Mouse (Mus musculus): ENCODE data around the gene Dbil5.

Gene Dbil5

DNA sequence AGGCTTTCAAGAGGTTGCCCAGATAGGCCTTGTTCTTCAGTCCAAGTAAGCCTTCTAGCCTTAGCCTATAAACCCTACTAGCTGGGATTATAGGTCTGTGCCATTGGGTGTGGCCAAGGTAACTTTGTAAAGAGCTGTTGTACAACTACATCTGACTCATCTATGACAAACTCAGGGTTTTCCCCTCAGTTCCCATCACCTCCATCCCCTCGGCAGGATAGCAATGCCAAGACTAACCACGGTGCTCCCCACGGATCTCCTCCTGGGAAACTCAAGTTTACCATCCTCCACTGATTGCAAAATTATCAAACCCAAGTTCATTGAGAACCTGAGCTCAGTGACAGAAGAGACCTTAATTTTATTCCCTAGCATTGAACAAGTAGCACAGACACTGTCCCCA, 18.7 kb downstream of the Dbil5 start:
- no peak for DNase-seq (ENCODE audit: low spot score)

DNA sequence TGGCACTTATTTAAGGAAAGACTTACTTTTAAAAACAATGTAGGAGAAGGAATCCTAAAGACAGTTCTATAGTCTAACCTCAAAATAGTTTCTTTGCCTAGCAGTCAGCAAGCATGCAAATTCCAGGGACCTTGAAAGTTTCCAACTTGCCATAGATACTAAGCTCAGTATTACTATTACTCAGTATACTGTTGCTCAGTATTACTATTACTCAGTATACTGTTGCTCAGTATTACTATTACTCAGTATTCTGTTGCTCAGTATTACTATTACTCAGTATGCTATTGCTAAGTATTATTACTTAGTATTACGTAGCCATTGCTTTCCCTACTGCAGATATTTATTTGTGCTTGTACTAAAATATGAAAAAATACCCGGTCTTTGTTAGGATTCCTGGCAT, 22.3 kb downstream of the Dbil5 start:
- DNase-seq (ENCODE audit: low spot score): no peak

DNA sequence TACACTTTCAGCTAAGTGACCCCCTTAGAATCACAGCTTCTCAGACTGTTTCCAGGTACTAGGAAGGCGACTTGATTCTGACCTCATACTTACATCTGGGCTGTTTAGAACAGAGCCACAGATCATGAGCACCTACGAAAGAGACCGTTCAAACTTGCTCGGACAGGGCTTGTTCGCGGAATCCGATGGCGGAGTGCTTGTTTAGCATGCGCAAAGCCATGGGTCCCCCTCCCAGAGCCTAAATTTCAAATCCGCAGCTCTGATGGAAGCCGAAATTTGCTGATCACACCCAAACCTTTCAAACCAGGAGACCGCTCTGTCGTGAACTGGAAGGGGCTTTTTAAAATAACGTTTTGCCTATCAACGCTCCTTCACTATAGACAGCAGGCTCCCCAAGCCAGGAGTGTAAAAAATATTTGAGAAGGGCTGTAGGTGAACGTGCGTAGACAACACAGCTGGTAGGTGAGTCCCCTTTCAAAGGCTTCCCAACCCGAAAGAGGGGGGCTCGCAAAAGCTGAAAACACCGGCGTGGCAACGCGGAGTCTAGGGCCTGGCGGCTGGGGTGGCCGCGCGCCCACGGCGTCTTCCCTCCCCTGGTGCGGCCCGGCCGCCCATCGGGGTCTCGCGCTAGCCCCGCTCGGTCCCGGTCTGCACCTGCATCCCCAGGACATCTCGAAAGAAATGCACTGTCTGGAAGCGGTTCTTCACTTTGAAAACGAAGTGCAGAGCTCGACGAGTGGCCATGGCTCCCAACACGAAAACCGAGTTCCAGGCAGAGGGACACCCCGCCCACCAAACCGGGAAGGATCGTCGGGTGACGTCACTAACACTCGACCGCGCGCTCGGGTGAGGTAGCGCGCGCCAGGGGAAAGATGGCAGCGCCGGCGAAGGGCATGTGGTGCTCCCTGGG, 25.7 kb downstream of the Dbil5 start, which contains the start of the genes Mrm3 and Glod4:
Gene Mrm3, plus strand, starts transcription at position 815 of the 910 bp plus-strand sequence.
Gene Glod4, minus strand, starts transcription at position 825 of the 910 bp plus-strand sequence.
- peak; percentile 80 for DNase-seq (ENCODE audit: low spot score)

DNA sequence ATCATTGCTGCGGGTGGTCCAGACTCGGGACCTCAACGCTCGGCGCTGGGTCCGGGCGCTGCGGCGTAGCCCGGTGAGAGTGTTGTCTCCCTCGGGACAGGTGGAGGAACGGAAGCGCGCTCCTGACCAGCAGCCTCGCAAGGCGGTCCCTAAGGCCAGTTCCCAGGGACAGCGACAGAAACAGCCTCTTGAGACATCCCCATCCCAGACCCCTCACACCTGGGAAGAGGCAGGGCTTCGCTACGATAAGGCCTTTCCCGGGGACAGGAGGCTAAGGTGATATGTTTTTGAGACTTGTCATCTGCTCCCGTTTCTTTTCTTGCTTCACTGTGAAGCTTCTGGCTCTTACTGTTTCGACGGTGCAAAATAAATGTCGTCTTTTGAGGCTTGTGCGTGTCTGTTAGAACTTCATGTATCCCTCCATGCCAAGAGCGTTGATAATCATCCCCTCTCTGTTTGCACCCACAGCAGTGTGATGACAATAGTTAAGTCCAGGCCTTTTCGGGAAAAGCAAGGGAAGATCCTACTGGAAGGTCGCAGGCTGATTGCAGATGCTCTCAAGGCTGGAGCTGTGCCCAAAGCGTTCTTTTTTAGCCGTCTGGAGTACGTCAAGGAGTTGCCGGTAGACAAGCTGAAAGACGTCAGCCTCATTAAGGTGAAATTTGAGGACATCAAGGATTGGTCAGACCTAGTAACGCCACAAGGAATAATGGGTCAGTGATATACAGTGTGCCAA, 26.6 kb downstream of the Dbil5 start:
- no peak for DNase-seq (ENCODE audit: low spot score)

DNA sequence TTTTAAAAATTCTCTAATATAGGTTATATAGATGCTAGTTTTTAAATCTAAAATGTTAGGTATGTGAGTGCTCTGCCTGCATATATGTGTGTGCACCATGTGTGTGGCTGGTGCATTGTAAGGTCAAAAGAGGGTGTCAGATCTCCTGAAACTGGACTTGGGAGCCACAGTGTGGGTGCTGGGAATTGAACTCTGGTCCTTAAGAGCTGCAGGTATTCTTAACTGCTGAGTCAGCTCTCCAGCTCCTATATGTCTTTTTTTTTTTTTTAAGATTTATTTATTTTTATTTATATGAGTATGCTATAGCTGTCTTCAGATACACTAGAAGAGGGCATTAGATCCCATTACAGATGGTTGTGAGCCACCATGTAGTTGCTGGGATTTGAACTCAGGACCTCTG, 29.0 kb downstream of the Dbil5 start:
- no peak for DNase-seq (ENCODE audit: low spot score)

DNA sequence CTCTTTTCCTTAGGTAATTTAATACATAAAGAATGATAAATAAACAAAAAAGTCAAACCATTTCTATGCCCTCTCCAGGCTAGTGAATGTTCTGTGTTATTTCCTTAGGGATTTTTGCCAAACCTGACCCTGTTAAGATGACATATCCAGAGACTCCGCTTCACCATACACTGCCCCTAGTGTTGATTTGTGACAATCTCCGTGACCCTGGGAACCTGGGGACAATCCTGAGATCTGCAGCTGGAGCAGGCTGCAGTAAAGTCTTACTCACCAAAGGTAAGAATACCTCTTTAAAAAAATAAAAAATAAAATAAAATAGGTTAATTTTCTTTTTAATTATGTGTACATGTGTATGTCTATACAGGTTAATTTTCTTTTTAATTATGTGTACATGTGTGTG, 29.8 kb downstream of the Dbil5 start:
- DNase-seq (ENCODE audit: low spot score): no peak

DNA sequence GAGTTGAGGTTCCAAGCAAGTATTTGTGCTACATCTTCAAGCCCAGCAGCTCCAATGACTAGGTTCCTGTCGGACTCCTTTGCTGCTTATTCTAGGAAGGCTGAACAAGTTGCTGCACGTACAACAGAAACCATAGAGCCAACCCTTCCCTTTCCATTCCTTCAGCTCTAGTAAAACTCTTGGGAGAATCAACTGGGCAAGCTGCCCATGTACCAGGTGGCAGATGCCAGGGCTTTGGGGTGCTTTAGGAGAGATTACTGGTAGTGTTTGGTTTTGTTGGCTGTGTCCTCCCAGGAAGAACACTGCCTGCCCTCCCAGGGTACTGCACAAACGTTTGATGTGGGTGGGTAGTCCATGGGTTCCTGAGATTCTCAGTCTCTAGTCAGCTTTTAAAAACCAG, 34.6 kb downstream of the Dbil5 start:
- no peak for DNase-seq (ENCODE audit: low spot score)

DNA sequence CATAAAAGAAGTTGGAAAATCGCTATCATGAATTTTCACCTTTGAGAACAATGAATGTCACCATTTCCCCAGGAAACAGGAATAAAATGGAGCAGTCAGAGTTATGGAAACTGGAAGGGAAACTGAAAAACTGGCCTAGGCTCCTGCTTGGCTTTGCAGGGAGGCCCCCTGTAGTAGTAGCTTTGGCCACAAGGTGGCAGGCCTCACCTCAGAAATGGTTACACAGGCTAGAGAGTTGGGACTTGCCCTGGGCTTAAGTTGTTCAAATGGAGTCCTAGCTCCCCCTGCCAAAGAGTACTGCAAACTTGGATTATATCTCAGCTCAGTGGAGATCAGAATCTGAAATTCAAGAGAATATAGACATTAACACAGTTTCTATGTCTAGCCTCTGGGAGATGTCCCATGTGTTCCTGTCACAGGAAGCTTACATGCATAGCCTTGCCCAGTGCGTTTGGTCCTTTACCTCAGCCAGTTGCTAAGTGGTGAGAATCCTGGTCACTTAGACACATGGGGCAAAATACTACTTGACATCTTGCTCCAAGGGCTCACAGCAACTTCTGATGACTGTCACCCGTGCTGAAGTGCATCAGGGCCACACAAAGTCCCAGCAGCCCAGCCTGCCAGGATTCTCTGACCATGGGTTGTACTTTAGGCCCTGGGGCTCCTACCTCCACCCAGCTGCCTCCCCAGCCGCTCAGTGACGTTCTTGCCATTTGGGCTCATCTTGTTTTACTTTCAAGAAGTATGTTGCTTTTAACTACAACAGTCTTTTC, 35.9 kb downstream of the Dbil5 start:
- peak; percentile 77 for DNase-seq (ENCODE audit: low spot score)

DNA sequence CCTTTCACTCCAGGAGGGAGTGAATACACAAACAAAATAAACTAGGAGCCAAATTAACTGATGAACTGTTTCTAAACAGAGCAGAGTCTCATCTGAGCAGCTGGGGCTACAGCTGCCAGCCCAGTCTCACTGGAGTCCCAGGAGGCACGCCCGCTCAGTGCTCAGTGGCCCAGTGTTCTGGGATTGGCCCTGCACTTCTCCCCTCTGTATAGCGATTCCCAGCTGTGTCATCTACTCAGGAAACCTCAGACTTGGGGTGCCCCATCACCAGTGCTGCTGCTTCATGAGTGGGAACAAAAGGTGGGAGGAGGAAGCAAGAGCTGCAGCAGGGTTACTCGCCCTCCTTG, 36.5 kb downstream of the Dbil5 start:
- no peak for DNase-seq (ENCODE audit: low spot score)

DNA sequence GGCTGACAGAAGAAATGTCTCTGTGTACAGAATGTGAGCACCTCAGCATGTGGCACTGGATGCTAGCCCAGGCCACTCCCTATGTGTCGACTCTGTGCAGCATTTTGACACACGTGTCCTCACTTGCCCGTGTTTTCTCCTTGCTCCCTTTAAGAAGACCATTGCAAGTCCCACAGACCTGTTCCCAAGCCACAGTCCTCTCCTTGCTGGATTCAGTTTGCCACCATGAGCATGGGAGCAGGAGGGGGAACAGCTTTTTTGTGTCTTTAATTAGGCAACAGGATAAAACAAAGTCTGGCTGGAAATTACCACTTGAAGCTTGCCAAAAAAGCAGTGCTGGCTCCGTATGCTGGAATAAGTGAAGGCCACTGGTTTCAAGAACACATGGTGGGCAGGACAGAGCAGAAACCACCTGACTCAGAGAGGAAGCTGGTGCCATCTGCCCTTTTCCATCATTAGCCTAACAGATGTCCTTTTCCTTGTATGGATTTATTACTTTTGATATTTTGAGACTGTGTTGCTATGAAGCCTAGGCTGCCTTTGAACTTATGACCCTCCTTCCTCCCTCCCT, 38.1 kb downstream of the Dbil5 start:
- peak; percentile 22 for DNase-seq (ENCODE audit: low spot score)

DNA sequence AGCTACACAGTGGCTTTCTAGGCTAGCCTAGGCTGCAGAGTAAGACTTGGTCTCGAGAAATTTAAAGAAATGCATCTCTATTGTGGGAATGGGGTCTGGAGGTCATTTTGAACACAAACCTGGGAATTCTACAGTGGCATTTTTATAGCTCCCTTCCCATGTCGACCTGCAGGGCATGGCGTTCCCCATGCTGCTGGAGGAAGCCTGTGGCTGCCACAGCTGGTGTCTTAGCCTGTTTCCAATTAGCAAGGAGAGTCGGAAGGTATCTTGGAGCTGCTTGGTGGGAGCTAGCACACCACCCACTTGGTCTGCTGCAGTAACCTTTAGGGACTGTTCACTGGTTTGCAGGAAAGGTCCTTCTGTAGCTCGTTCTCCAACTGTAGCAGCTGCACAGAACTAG, 38.7 kb downstream of the Dbil5 start:
- no peak for DNase-seq (ENCODE audit: low spot score)

DNA sequence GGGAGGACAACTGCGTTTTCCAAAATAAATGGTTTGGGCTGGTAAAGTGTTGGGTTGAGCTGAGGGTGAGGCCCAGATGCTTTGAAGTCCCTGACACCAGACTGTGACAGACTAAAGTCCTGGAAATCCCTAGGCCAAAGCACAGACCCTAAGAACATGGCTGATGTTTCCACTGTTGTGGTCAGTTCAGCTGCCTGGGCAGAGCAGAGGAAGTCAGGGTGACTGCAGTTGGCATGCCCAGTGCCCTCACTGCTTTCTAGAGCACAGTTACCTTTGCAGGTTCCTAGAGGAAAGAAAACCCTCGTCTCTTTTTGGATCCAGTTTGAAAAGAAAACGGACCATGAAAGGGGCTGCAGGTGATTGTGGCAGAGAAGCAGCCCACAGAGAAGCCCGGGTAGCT, 40.0 kb downstream of the Dbil5 start:
- no peak for DNase-seq (ENCODE audit: low spot score)

DNA sequence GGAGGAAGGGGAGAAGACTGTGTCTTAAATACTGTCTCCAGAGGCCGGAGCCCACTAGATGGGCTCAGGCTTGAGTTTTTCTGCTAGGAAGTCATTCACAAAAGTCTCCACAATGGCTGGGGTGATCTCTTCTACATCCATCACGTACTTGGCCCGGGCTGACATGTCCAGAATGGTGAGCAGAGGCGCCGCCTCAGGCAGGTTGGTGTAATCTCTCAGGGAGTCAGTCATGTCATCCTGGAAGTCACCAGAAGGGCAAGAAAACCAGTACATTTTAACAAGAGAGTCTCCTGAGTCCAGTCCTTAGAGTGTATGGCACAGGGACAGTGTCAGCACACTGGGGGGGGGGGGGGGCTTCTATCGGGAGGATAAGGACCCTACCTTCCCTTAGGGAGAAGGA, 41.1 kb downstream of the Dbil5 start:
- no peak for DNase-seq (ENCODE audit: low spot score)

DNA sequence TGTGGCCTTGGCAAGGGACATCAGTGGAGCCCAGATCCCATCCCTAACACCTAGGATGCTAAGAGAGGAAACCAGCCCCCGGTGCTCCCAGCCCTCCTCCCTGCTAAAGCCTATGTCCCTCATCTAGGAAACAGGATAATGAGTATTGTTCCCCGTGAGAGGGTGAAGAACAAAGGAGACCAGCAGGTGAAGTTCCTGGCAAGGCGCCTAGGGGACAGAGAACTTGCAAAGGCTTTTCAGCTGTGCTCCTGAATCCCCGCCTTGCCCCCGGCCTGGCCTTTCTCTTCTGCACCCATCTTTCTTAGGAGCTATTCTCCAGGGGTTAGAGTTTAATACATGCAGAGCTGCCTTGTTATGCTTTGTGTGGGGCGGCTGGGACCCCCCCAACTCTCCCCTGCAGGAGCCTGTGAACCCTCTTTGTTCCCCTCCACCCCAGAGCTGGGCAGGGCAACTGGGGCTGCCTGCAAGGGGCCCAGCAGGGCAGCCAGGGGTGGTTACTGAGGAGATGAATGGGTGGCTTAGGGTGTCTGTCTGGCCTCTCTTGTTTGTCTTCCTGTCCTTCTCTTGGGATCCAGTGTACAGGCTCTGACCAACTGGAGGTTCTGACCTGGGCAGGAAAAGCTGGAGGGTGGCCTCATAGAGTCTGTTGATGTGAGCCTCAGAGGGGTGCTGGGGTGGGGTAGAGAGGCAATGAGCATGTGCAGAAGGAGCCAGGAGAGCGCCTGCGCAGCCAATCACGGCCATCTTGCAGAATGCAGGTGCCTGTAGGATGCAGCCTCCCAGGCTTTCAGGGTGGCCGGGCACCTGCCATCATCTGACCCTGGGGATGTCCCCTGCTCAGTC, 43.0 kb downstream of the Dbil5 start:
- DNase-seq (ENCODE audit: low spot score): no peak

DNA sequence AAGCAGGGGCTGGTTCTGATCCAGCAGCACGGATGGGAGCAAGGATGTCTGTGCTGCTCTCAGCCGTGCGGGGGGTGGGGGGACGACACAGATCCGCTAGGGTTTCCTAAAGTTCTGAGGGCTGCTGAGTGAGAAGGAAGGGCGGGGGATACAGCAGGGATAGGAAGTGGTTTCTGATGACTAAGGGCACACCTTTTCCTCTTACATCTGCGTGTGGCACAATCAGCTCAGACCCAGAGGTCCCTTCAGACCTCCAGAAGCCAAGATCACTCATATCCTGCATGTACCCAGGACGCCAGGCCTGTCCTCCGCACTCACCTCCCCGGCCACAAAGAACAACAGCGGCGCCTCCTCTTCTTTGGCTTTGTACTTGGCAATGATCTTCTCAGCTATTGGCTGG, 43.8 kb downstream of the Dbil5 start:
- no peak for DNase-seq (ENCODE audit: low spot score)

DNA sequence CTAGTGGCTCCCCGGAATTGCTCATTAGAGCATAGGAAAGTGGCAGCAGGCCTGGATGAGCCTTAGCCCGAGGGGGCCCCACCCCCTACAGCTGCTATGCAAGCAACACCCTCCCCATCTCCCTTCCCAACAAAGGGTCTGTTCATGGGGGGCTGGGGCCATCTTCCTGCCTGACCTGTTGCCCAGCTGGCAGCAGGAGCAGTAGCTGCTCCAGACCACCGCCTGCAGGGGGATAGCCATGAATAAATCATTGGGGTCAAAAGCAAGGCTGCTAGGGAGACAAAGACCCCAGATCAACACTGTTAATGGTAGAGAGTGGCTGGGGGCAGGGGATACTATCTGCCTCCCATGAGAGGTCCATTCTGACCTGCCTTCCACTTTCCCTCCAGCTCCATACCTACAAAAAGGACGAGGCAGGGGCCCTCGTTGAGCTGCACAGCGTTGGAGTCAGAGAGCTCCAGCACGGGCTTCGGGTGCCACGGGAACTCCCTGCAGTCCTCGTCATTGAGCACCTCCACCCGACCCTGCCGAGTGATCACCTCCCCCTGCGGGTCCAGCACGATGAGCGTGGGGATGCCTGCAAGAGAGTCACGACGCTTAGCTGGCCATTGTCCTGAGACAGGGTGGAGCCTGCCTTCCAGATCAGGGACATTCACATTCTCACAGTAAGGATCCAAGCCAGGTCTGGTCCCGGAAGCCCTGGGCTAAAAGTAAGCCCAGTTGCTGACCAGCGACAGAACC, 45.4 kb downstream of the Dbil5 start:
- no peak for DNase-seq (ENCODE audit: low spot score)

DNA sequence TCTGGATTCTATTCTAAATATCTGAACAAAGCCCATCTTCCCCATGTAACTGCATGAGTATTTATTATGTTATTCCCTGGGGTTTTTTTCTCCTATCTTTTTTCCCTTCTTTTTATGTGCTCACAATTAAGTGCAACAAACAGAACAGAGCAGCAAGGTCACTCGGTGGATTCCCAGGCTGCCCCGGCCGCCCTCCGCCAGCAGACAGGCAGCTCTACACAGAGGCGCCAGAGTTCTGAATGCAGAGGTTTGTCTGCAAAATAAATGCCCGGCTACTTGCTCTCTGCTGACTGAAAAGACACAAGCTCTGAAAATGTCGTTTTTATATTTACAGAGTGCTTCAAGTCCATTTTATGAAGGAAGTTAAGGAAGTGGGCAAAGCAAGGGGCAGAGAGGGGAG, 50.1 kb downstream of the Dbil5 start:
- DNase-seq (ENCODE audit: low spot score): no peak

DNA sequence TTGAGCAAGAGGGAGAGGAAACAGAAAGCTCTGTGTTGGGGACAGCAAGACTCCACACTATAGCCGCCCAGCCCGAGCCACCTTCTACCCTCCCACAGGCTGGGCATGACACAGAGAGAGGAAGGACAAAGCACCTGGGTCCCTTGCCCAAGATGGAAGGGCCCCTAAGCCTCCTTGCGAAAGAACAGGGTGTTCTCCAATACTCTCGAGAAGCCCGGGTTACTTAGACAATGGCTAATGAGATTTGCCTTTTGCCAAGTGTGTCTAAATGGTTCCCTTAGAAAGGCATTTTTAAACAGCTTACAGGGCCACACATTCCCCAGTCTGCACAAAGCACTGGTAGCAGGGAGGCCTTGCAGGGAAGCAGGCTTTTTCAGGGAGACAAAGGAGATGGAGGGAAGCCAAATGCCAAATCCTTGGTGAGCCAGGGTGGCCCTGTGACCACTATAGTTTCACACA, 50.6 kb downstream of the Dbil5 start:
- peak; percentile 19 for DNase-seq (ENCODE audit: low spot score)
